Mouse (Mus musculus) left cerebral cortex, adult 6 months (tissue): ENCODE results near the gene Usp20. TPM values are rescaled to one million over a fixed set of nuclear protein-coding genes. Genes with fewer than 3 reads are reported as not detected.

ENCODE experiments used
- long read RNA-seq, 2 experiments: library from polyadenylated mRNA; unstranded; transcript quantifications; one replicate each; pipeline ENCODE4 v2.0.0; 2019 to 2020
- polyA plus RNA-seq: library from polyadenylated mRNA; unstranded; fragments of <200 nt; fragmentation: Nextera tagmentation; gene quantifications from 2 replicates; pipeline ENCODE4 v1.2.3, GENCODE M21; 2021

Gene Usp20
- polyA plus RNA-seq = 20.8 and 25.0 TPM in 2 replicates
- long read RNA-seq, experiment 1, full-length matches to known transcripts = 250 of 337 reads
- long read RNA-seq, experiment 1, partial matches to known transcripts = 50 of 337 reads
- long read RNA-seq, experiment 1, other reads (novel, unspliced or antisense) = 37 of 337 reads
- long read RNA-seq, experiment 2, full-length matches to known transcripts = 5 of 27 reads
- long read RNA-seq, experiment 2, partial matches to known transcripts = 18 of 27 reads
- long read RNA-seq, experiment 2, other reads (novel, unspliced or antisense) = 4 of 27 reads

GRCm38 (mm10) chr2:30981790-30982513 is at the start of gene Usp20, which contains the start of gene BC005624:
Usp20 (plus strand) TSS chr2:30982279.
BC005624 (minus strand) TSS chr2:30982201.

DNA sequence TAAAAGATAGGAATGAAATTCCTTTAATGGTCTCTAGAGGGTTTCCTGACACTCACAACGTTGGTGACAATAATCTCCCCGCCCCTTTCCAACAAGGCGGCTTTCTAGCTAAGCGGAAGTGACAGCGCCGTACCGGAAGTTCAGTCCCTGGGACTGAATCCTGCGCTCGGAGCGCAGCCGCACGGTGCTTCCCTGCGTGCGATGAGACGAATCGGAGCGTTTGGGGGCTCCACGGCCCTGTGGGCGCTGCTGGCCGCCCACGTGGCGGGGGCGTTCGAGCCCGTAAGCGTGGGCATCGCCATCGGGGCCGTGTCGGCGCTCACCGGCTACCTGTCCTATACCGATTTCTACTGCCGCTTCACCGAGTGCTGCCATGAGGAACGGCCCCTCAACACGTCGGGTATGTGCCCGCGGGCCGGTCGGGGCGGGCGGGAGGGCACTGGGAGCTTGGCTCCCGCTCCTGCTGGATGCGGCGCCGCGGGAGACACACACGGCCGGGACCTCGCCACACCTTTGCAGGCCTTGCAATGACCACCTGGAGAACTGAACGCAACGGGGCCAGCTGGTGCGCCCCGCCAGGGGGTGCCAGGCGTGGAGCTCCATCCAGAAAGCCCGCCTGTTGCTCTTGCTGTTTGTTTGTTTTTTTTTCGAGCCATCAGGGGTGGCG is 29.1 kb upstream of the Usp20 start, which contains the start of gene Tor1b:
TSS of gene Tor1b (plus strand) at position 136 of the 667 bp plus-strand sequence.

GRCm38 (mm10) chr2:30967352-30968327 is 14.4 kb upstream of the Usp20 start, which contains the start of gene Tor1a:
Tor1a (minus strand) TSS chr2:30967933.

Other genes with a start within 250 kb of the Usp20 start
- 9.7 and 11.1 TPM in 2 replicates for gene 1700001O22Rik, start 178.6 kb upstream of the Usp20 start, polyA plus RNA-seq
- 43.3 and 64.3 TPM in 2 replicates for gene Ntmt1, start 174.5 kb upstream of the Usp20 start, polyA plus RNA-seq
- gene Asb6, start 151.9 kb upstream of the Usp20 start, polyA plus RNA-seq = 22.6 and 26.3 TPM in 2 replicates
- gene Prrx2, start 147.3 kb upstream of the Usp20 start, polyA plus RNA-seq = 0.21 and 1.2 TPM in 2 replicates
- 2.1 and 3.7 TPM in 2 replicates for gene Ptges, start 52.4 kb upstream of the Usp20 start, polyA plus RNA-seq
- gene Tor1b, start 29.3 kb upstream of the Usp20 start, polyA plus RNA-seq = 16.7 and 21.6 TPM in 2 replicates
- 57.6 and 78.1 TPM in 2 replicates for gene Tor1a, start 14.3 kb upstream of the Usp20 start, polyA plus RNA-seq
- 91.7 and 95.6 TPM in 2 replicates for gene BC005624, start 78 bp upstream of the Usp20 start, polyA plus RNA-seq
- gene Fnbp1, start 159.7 kb downstream of the Usp20 start, polyA plus RNA-seq = 16.3 and 25.4 TPM in 2 replicates
- 3.9 and 9.9 TPM in 2 replicates for gene Gpr107, start 170.0 kb downstream of the Usp20 start, polyA plus RNA-seq